ENCODE assay signal across 8 mouse cellular contexts in genomic region chr6:67266664-67267407, GRCm38 (mm10). TPM values are rescaled to one million over a fixed set of nuclear protein-coding genes. Genes with fewer than 3 reads are reported as not detected.
DNase-seq lines count a peak whose midpoint lies in the region; ATAC-seq lines count a peak whose summit lies in the region.

No protein-coding gene starts in this region.

- no peaks in the 10 kb centered on the region for H3K9me3 ChIP-seq in heart, embryonic 10.5 days
- no peaks in the 10 kb centered on the region for H3K9me3 ChIP-seq in kidney, embryonic 15.5 days (replicated peaks)

- H3K9ac ChIP-seq in kidney, embryonic 15.5 days: peak overlapping the region; percentile 97

- no peaks in the 10 kb centered on the region for H3K27me3 ChIP-seq in heart, embryonic 10.5 days (ENCODE audit: insufficient read depth, poor library complexity, severe bottlenecking)
- H3K27me3 ChIP-seq in kidney, embryonic 15.5 days: no peaks in the 10 kb centered on the region

- H3K36me3 ChIP-seq in heart, embryonic 10.5 days: peaks cover 8% of the 10 kb centered on the region
- peaks cover 5% of the 10 kb centered on the region for H3K36me3 ChIP-seq in kidney, embryonic 15.5 days

- peak overlapping the region; percentile 62 for H3K4me2 ChIP-seq in kidney, embryonic 15.5 days

- peak overlapping the region; percentile 100 for H3K27ac ChIP-seq in heart, embryonic 10.5 days
- H3K27ac ChIP-seq in kidney, embryonic 15.5 days: peak overlapping the region; percentile 92

- peak; percentile 95 to 96 for DNase-seq in B cell, adult 2 months
- peak; percentile 99 for DNase-seq in brain, adult 2 months (ENCODE audit: low read depth, low spot score)
- peak; percentile 99 for DNase-seq in heart, embryonic 10.5 days (ENCODE audit: low spot score)
- DNase-seq in liver: peak; percentile 96
- peak; percentile 95 for DNase-seq in spleen, postnatal 4 days (ENCODE audit: low spot score in 2 of 2)

- peak overlapping the region; percentile 100 for H3K4me3 ChIP-seq in heart, embryonic 10.5 days
- H3K4me3 ChIP-seq in kidney, embryonic 15.5 days (replicated peaks): peak overlapping the region; percentile 99

- H3K4me1 ChIP-seq in heart, embryonic 10.5 days: 0 out of 2 replicates have a peak, but pooled peaks cover 3% of the 10 kb centered on the region
- peaks cover 5% of the 10 kb centered on the region for H3K4me1 ChIP-seq in kidney, embryonic 15.5 days

- peak; percentile 94 for ATAC-seq in erythroblast, adult 5-6 weeks (replicated peaks; ENCODE audit: low FRiP score, poor library complexity, severe bottlenecking)
- peak; percentile 99 for ATAC-seq in kidney, embryonic 15.5 days (replicated peaks; ENCODE audit: low FRiP score)
- ATAC-seq in monocyte, adult 5-6 weeks (replicated peaks; ENCODE audit: insufficient number of reproducible peaks, low FRiP score, low TSS enrichment, poor library complexity, severe bottlenecking): peak; percentile 98

- under 1% methylated on average over 68 of the region's 68 CpGs for WGBS in heart, embryonic 10.5 days
- WGBS in kidney, embryonic 15.5 days: under 1% methylated on average over 68 of the region's 68 CpGs

RNA-seq across cellular contexts. Expression of gene Serbp1, which starts 28.9 kb away (rescaled TPM):
- 288 and 330 TPM in 2 replicates for total RNA-seq in erythroblast, adult 5-6 weeks (2015; ENCODE audit: low replicate concordance)
- 416 and 434 TPM in 2 replicates for total RNA-seq in erythroblast, adult 5-6 weeks (2017; ENCODE audit: low replicate concordance)
- 392 and 514 TPM in 2 replicates for polyA plus RNA-seq in heart, embryonic 10.5 days (2016; fragmentation: Nextera tagmentation; extraction: Ambion mirVana)
- 435 and 444 TPM in 2 replicates for polyA plus RNA-seq in kidney, embryonic 15.5 days (2015; fragmentation: Nextera tagmentation; extraction: Ambion mirVana)
- 751 to 1,070 TPM (median 922 TPM) in 3 replicates for total RNA-seq in monocyte, adult 5-6 weeks (2017)

Comparison
In these comparisons a context has a peak if more than half of its experiments do, and no peak if none do; other contexts are left out.
1. Peak in every context shown above with its lines: DNase-seq, ATAC-seq, H3K4me3 ChIP-seq and H3K27ac ChIP-seq.